Mouse (Mus musculus) thymus, postnatal 36 days (tissue): ENCODE results near the gene Pou2af1.

Experiments used
- DNase-seq, 2 experiments: peaks; one replicate each; pipeline ENCODE4 v3.0.0; 2022; ENCODE audit warnings: mixed read lengths in 2 of 2

The Pou2af1 gene

GRCm38 (mm10) chr9:51230701-51231389, 17.3 kb downstream of the Pou2af1 start:
- no peak for DNase-seq

DNA sequence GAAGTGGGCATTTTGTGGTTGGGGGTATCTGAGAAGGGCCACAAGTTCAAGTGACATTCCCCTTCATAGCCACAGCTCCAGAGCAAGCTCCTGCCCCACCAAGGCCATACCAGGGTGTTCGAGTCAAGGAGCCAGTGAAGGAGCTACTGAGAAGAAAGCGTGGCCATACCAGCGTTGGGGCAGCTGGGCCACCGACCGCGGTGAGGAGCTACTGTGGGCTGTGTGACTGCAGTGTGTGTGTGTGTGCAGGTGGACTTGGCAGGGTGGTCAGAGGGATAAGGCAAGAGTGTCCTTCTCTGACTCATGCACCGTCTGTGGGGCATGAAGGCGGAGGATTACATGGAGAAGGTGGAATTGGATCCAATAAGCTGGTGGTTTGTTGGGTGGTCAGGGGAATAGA, 18.7 kb downstream of the Pou2af1 start:
- no peak for DNase-seq

GRCm38 (mm10) chr9:51238741-51239385, 25.4 kb downstream of the Pou2af1 start:
- no peak for DNase-seq

DNA sequence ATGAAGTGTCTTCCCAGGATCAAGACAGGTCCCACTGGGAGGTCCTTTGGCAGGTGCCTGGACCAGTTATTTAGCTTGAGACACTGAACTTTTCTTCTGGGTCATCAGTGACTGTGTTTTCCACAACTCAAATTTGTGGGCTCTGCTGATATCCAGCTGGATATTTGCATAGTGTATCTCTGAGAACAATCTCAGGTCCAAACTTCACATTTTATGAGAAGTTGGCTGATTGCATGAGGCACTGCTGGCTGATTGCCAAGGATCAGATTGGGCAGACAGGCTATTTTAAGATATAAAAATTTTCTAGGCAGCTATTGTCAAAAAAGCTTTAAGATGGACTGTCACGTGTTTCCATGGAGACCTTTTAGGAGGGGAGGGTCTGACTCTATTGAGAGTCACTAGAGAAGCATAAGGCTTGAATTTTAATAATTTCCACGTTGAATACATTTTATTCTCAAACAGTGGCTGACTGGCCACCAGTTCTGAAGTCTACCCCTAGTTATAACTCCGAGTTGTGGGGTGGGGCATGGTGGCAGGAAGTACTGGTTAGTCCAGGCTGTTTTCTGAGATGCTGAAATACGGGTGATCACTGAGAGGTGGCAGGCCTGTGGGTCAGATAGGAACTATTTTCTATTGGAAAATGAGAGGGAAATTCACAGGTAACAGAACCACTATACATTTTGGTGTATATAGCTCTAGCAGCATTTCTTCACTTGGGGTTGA, 43.4 kb downstream of the Pou2af1 start:
- no peak for DNase-seq

DNA sequence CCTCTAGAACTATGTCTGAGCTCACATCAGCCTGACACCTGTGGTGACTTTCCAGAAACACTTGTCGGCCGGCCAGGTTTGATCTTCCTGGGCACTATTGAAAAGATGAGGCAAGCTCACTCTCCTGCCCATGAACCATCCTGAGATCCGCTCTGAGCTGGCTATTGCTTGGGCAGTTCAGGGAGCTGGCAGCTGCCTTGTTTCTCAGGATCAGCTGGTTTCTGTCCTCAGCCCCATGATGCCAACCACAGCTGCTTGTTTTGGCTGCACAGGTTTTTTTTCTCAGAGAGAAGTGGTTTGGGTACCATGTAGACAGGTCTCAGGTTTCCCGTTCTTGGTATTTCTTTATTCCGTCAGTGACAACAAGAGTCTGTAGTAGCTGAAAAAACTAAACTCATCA, 44.9 kb downstream of the Pou2af1 start:
- no peak for DNase-seq

GRCm38 (mm10) chr9:51268852-51269251, 55.3 kb downstream of the Pou2af1 start:
- no peak for DNase-seq

- no peak for DNase-seq
Observed at GRCm38 (mm10) chr9:51271073-51271472, 57.6 kb downstream of the Pou2af1 start.

DNA sequence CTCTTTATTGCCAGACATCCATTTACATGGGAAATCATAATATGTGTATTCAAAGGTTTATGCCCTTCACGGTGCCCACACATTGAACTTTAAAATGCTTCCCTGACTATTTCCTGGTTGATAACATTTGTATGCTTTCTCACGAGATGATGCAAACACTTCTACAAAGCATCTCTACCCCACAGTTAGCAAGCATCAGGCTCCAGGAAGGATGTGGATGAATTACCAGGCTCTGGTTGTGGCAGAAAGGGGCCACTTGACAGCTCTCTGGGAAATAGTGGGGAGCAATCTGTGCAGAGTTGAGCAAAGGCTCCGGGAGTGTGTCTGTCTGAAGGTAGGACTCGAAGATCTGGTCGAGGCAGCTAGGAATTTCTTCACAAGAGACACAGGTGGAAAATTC, 58.6 kb downstream of the Pou2af1 start:
- no peak for DNase-seq

DNA sequence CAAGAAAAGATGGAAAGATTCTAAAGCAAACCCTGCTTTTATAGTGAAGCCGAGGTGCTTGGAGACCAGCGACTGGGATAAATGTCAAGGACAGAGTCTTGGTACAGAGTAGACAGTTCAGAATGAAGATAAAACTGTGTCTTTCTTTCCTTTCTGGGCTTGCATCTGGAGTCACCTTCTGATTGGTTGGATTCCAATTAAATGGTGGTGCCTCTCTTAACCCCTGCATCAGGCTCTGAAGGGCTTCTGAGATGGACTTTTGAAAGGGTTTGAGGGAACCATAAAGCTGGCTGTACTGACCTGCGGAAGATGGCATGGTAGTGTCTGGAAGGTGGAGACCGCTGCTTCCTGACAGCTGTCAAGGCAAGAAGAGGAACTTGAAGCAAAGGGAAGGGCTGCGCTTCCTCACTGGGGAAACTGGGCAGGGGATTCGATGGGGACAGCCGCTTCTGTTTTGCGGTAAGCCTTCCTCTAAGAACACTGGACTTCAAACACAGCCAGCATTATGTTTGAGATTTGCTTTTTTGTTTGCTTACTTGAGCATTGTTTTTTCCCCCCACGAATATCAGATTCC, 60.2 kb downstream of the Pou2af1 start:
- no peak for DNase-seq

- no peak for DNase-seq
Observed at GRCm38 (mm10) chr9:51274678-51275077, 61.2 kb downstream of the Pou2af1 start.

GRCm38 (mm10) chr9:51277834-51278498, 64.5 kb downstream of the Pou2af1 start:
- DNase-seq, result no peak

DNA sequence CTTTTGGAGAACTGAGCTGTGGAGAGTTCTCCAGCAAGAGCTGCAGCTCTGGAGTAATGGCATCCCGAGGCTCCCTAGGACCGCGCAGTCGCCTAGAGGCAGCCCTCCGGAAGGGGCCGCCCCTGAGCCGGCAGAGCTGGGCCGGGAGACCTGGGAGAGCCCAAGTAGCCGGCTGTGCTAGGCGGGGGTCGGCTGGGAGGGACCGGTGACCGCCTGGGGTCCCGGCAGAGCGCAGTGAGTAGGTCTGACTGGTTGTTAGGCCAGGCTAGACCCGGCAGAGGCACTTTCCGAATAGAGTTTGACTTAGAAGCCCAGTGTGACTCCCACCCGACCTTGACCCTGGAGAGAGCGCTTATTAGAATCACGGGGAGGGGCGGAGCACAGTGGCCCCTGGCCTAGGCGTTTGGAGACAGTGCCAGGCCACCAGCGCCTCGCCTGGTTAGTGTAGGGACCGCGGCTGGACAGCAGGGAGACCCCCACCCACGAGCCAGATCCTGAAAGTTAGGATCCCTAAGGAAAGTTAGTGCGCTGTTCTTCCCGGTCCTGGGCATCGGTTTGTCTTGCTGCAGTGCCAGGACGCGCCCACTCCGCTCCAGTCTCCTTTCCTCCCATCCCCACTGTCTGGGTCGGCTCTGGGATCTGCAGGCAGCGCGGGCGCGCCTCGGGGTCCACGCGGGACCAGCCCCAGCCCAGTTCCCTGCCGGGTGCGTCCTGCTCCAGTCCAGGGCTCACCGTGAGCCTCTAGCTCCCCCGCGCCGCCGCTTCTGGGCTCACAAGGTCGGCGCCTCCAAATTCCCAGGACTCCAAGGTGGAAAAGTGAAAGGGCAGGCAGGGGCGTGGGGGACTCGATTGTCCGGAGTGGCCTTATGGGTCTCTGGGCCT, 65.2 kb downstream of the Pou2af1 start, which contains the start of gene Colca2:
Colca2 (minus strand) TSS at position 70 of the 882 bp plus-strand sequence.
- DNase-seq, result peak; percentile 48 to 59

DNA sequence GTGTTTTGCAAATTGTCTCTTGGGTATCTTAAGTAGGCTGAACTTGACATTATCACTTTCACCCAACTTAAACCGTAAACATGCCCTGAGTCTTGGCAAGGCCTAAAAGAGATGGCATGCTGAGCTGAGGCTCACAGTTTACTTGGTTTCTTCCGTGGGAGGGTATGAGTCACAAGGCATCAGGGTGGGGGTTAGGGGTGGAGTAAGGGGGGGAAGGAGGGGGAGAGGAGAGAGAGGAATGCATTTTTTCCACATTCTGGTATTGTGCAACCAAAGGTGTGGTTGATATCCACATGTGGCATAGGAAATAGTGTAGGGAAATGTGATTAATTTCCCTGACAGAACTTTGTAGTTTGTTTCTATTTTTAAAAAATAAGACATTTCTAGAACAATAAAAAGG, 72.6 kb downstream of the Pou2af1 start:
- DNase-seq, result no peak
